Mouse (Mus musculus) adrenal gland, postnatal 4 days (tissue): ENCODE data around the gene Luc7l3. TPM values are rescaled to one million over a fixed set of nuclear protein-coding genes. Genes with fewer than 3 reads are reported as not detected.

Experiments
- DNase-seq, 2 experiments: peaks; one replicate each; pipeline ENCODE4 v3.0.0; 2021 to 2022; ENCODE audit warnings: low spot score in 2 of 2, mixed read lengths in 2 of 2
- total RNA-seq, 2 experiments: library from RNA; stranded (reverse); gene quantifications; 2 replicates each; pipeline ENCODE4 v1.2.3; 2021

Gene Luc7l3
- total RNA-seq, 2 experiments from 2014 or later, result 92.6 to 110 TPM

- DNase-seq, result no peak
Measured at GRCm38 (mm10) chr11:94339732-94340585, 18.2 kb upstream of the Luc7l3 start.

DNA sequence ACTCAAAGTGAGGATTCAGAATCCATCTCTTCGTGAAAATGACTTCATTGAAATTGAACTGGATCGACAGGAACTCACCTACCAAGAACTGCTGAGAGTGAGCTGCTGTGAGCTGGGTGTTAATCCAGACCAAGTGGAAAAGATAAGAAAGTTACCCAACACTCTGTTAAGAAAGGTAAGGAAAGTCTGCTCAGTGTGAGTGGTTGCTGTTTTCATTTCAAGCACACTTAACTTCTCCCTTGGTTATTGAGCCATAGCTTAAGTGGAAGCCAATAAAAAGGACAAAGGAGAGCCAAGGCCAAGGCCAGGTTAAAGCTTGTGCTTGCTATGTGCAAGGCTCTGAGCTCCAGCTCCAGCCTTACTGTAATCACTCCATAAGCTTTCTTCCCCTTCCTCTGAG lies 16.6 kb upstream of the Luc7l3 start:
- no peak for DNase-seq

DNA sequence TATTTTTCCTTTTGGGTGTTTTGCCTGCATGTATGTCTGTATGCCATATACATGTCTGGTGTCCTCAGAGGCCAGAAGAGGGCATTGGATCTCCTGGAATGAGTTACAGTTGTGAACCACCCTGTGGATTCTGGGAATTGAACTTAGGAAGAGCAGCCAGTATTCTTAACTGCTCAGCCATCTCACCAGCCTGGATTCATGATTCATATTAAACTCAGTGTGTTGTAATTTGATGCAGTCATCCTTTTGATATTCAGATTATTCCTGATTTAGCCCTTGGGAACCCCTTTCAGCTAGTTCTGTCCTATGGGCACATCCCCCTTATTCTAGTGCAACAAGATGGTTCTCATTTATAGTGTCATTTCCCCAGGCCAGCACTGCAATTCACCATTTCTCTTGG lies 14.8 kb upstream of the Luc7l3 start:
- DNase-seq, result no peak

- DNase-seq, result no peak
Measured at GRCm38 (mm10) chr11:94334386-94334968, 12.7 kb upstream of the Luc7l3 start.

- DNase-seq, result no peak
Measured at GRCm38 (mm10) chr11:94332726-94333125, 10.9 kb upstream of the Luc7l3 start.

GRCm38 (mm10) chr11:94330211-94330610 lies 8.4 kb upstream of the Luc7l3 start:
- DNase-seq, result no peak

DNA sequence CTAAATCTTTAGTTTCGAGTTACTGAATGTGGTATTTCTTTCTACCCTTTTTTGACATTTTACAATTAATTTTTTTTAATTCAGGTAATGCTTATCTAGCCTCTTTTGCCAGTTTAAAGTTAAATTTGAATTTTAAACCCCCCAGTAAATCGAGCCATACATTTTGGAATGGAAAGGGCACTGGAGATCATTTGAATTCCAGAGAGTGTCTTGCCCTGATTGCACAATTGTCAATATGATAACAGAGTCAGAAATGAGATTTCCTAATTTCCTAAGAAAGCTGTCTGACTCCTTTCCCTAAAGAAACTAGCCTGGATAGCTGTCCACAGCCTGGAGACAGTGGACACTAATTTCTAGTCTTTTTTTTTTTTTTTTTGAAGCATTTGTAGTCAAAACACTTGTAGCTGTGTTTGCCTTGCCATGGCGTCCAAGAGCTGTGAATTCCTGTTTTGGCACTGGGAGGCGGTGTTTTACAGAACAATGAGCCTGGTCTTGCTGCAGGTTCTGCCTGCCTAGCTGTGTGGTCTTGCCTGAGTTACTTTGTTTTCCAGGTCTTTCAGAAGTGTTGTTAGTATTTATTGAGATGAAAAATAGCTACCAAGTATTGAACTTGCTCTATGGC lies 7.6 kb upstream of the Luc7l3 start:
- DNase-seq, result no peak

- DNase-seq, result no peak
Measured at GRCm38 (mm10) chr11:94328644-94329025, 6.8 kb upstream of the Luc7l3 start.

DNA sequence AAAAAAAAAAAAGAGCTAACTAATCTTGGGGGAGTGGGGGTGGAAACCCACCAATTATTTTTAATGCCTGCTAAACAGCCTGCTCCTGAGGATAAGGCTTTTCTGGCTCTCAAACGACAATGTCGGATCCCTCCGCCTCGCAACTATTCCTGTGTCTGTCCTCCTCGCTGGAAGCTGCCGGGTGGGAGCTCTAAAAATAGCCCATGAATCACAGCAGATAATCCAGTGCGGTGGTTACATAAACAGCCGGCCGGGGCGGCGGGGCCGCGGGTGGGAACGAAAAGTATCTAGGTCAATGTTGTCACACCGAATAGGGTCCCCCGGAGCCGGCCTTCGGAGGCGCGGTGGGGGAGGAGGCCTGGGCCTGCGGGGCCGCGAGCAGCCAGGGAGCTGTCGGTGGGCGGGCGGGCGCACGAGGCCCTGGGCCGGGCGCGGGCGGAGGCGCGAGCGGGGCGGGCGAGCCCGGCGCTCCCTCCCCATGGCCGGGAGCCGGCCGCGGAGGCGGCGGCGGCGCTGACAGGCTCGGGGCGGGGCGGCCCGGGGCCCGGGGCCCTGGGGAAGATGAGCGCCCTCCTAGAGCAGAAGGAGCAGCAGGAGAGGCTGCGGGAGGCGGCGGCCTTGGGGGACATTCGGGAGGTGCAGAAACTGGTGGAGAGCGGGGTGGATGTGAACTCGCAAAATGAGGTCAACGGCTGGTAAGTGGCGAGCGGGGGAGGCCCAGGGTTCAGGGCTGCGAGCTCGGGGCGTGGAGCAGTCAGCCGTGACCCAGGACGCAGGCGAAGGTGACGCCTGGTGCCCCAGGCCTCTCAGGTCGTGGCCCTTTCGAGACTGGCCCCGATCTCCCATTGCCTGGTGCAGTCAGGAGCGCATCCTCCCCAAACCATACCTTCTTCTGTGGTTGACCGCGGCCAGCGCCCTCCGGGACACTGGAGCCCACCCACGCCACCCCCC lies 6.2 kb upstream of the Luc7l3 start, which contains the start of gene Ankrd40:
Gene Ankrd40 (plus strand): TSS at position 309 of the 951 bp plus-strand sequence.
- peak; percentile 92 to 93 for DNase-seq

DNA sequence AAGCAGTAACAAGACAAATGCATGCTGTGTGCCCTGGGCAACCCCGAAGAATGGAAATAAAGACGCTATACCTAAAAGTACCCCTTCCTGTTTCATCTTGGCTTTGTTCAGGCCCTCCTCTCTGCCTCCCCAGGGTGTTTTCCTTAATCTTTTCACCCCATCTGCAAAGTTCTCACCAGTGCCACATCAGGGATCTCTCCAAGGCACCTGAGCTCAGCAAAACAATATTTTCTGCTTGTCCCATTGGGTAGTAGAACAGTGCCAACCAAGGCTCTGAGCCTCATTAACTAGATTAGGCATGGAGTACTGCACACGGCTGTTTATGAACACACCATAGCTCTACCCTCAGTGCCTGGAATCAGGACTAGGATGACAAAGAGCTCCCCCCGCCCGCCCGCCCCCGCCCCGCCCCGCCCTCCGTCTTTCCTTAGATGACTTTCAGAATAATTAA lies 5.2 kb upstream of the Luc7l3 start:
- DNase-seq, result no peak

- DNase-seq, result no peak
Measured at GRCm38 (mm10) chr11:94324618-94325017, 2.8 kb upstream of the Luc7l3 start.

DNA sequence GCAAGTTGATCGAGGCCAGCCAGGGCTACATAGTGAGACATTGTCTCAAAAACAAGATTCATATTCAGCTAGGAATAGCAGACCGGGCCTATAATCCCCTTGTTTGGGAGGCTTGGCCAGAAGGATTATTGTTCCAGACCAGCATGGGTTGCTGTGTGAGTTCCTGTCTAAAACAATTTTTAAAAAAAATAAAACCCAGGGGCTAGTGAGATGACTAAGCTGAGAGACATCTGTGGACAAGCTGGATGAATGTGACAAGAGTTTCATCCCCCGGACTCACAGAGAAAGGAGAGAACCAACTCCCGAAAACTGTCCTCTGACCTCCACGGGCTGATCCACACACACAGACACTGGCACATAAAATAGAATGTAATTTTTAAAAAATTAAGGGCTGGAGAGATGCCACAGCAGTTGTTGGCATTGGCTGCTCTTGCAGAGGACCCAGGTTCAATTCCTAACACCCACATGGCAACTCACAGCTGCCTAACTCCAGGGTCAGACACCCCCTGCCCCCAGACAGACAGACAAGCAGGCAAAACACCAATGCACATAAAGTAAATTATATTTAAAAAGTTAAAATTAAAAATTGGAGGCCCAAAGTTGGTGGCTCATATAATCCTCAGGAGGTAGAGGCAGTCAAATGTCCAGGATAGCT lies 1.6 kb upstream of the Luc7l3 start:
- no peak for DNase-seq

DNA sequence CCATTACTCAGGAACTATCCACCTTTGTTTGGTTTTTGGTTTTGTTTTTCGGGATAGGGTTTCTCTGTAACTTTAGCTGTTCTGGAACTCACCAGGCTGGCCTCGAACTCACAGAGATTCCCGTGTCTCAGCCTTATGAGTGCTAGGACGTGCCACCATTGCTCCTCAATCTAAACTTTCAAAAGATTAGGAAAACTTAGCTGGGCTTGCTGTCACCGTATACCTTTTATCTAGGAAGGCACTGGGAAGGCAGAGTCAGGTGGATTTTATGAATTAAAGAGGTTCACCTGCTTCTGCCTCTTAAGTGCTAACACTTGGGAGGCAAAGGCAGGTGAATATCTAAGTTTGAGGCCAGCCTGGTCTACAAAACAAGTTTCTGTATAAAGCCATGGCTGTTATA lies 848 bp upstream of the Luc7l3 start:
- no peak for DNase-seq

DNA sequence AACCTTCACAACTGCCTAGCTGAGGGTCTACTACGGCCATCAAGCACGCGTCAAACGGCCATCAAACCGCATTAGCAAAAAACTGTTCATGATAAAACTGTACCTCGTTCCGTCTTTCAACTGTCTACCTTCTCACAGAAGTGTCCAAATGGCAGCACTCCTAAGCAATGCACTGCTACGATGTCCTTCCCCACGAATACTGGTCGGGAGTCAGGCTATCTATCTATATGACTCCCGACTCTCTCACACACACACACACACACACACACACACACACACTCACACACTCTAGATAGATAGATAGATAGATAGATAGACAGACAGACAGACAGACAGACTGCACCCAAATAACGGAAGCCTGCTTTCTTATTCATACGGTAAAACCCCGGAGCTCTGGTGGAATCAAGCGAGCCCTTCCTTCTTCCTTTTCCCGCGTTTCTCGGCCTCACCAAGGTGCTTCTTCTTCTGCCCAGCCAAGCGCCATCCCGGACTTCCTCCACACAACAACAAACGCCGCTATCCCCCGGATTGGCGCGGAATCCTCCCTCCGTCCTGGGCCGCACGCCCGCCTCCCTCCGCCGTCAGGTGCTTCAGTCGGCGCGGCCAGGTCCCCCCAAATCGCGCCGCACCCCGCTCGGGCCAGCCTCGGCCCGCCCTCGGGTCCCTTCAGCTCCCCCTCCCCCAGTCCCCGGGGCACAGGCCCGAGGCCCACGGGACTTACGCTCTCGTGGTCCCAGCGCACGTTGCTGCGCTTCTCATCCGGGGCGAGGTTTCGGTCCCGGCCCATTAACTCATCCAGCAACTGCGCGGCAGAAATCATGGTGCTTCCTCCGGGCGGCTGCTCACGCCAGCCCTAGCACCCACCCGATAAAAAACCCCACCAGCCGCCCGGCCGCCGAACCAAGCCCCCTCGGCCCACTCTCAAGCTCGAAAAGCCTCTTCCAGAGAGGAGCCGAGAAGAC lies 538 bp downstream of the Luc7l3 start:
- peak in 1 of 2 experiments; percentile 34 for DNase-seq

- DNase-seq, result no peak
Measured at GRCm38 (mm10) chr11:94318056-94318455, 3.7 kb downstream of the Luc7l3 start.

- DNase-seq, result no peak
Measured at GRCm38 (mm10) chr11:94317515-94317914, 4.3 kb downstream of the Luc7l3 start.

DNA sequence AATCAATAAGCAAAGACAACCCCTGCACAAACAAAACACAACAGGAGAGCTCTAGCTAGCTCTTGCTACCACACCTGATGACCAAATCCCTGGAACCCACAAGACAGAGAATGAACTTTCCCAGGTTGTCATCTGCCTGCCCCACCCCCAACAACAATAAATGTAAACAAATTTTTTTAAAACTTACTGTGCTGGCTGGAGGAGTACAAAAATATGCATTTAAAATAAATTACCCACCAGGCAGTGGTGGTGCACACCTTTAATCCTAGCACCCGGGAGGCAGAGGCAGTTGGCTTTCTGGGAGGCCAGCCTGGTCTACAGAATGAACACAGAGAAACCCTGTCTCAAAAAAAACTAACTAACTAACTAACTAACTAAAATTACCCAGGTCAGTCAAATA lies 4.8 kb downstream of the Luc7l3 start:
- DNase-seq, result no peak

- no peak for DNase-seq
Measured at GRCm38 (mm10) chr11:94316528-94316927, 5.3 kb downstream of the Luc7l3 start.

DNA sequence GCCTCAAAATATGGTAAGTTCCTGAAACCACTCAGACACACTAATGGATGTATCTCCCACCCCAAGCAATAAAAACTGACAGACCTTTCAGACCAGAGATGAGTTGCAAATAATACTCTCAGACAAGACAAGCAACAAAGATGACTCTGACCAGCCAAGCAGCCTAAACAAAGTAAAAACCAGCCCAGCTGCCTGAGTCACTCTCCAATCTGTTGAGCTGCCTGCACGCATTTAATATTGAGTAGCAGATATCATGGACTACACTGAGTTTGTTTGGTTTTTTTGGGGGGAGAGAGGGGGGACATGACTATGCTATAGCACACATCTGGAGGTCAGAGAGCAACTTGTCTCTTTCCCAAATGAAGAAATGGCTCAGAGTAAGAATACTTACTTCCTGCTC lies 6.5 kb downstream of the Luc7l3 start:
- DNase-seq, result no peak
